Mouse (Mus musculus): ENCODE measurements around the gene 2310061I04Rik. TPM values are rescaled to one million over a fixed set of nuclear protein-coding genes. Genes with fewer than 3 reads are reported as not detected.

2310061I04Rik gene
- polyA plus RNA-seq, 1 experiment: 52.0 TPM

GRCm38 (mm10) chr17:35909186-35909918, 12.1 kb upstream of the 2310061I04Rik start:
- Histone ChIP-seq H3K4me3 (replicated peaks; ENCODE audit: control insufficient read depth, low read depth, low read length) (peak overlapping the region; percentile 86), H3K4me1 (ENCODE audit: control insufficient read depth, insufficient read depth, low read length) (0 out of 2 replicates have a peak, but pooled peaks cover 2% of the 10 kb centered on the region), H3K27ac (ENCODE audit: control insufficient read depth, insufficient read depth, low read depth, low read length, poor library complexity) (peak overlapping the region; percentile 53)
- no peak for TF ChIP-seq POLR2A (IDR thresholded peaks at IDR 0.05; ENCODE audit: borderline replicate concordance, control insufficient read depth, low read depth, low read length)
- TF ChIP-seq CTCF (IDR thresholded peaks at IDR 0.05; ENCODE audit: control insufficient read depth, insufficient read depth, low read length): no peak
- 27% methylated on average over 20 of the region's 20 CpGs for WGBS

- Histone ChIP-seq H3K27ac (ENCODE audit: control insufficient read depth, insufficient read depth, low read depth, low read length, poor library complexity) (no peak overlapping the region), H3K4me1 (ENCODE audit: control insufficient read depth, insufficient read depth, low read length) (peaks cover 3% of the 10 kb centered on the region; the same call in 1 of the 2 replicates), H3K4me3 (replicated peaks; ENCODE audit: control insufficient read depth, low read depth, low read length) (no peak overlapping the region)
- TF ChIP-seq POLR2A (IDR thresholded peaks at IDR 0.05; ENCODE audit: borderline replicate concordance, control insufficient read depth, low read depth, low read length) (no peak), CTCF (IDR thresholded peaks at IDR 0.05; ENCODE audit: control insufficient read depth, insufficient read depth, low read length) (no peak)
- WGBS: 29% methylated on average over 2 of the region's 2 CpGs
Observed at GRCm38 (mm10) chr17:35907609-35908008, 10.4 kb upstream of the 2310061I04Rik start.

GRCm38 (mm10) chr17:35905587-35905986, 8.4 kb upstream of the 2310061I04Rik start:
- Histone ChIP-seq H3K4me1 (ENCODE audit: control insufficient read depth, insufficient read depth, low read length) (peaks cover 3% of the 10 kb centered on the region; the same call in 1 of the 2 replicates), H3K27ac (ENCODE audit: control insufficient read depth, insufficient read depth, low read depth, low read length, poor library complexity) (no peak overlapping the region), H3K4me3 (replicated peaks; ENCODE audit: control insufficient read depth, low read depth, low read length) (no peak overlapping the region)
- TF ChIP-seq CTCF (IDR thresholded peaks at IDR 0.05; ENCODE audit: control insufficient read depth, insufficient read depth, low read length) (no peak), POLR2A (IDR thresholded peaks at IDR 0.05; ENCODE audit: borderline replicate concordance, control insufficient read depth, low read depth, low read length) (no peak)
- WGBS: 84% methylated on average over 1 of the region's 1 CpGs

- TF ChIP-seq POLR2A (IDR thresholded peaks at IDR 0.05; ENCODE audit: borderline replicate concordance, control insufficient read depth, low read depth, low read length) (no peak), CTCF (IDR thresholded peaks at IDR 0.05; ENCODE audit: control insufficient read depth, insufficient read depth, low read length) (no peak)
- Histone ChIP-seq H3K4me1 (ENCODE audit: control insufficient read depth, insufficient read depth, low read length) (peaks cover 1% of the 10 kb centered on the region; the same call in 1 of the 2 replicates), H3K4me3 (replicated peaks; ENCODE audit: control insufficient read depth, low read depth, low read length) (no peak overlapping the region), H3K27ac (ENCODE audit: control insufficient read depth, insufficient read depth, low read depth, low read length, poor library complexity) (no peak overlapping the region)
- 14% methylated on average over 4 of the region's 4 CpGs for WGBS
Observed at GRCm38 (mm10) chr17:35903992-35904355, 6.7 kb upstream of the 2310061I04Rik start.

- WGBS: 49% methylated on average over 9 of the region's 9 CpGs
- no peak for TF ChIP-seq POLR2A (IDR thresholded peaks at IDR 0.05; ENCODE audit: borderline replicate concordance, control insufficient read depth, low read depth, low read length)
- TF ChIP-seq CTCF (IDR thresholded peaks at IDR 0.05; ENCODE audit: control insufficient read depth, insufficient read depth, low read length): no peak
- Histone ChIP-seq H3K4me1 (ENCODE audit: control insufficient read depth, insufficient read depth, low read length) (peaks cover 1% of the 10 kb centered on the region; the same call in 1 of the 2 replicates), H3K27ac (ENCODE audit: control insufficient read depth, insufficient read depth, low read depth, low read length, poor library complexity) (no peak overlapping the region), H3K4me3 (replicated peaks; ENCODE audit: control insufficient read depth, low read depth, low read length) (no peak overlapping the region)
Observed at GRCm38 (mm10) chr17:35903343-35903991, 6.2 kb upstream of the 2310061I04Rik start.

- TF ChIP-seq CTCF (IDR thresholded peaks at IDR 0.05; ENCODE audit: control insufficient read depth, insufficient read depth, low read length) (no peak), POLR2A (IDR thresholded peaks at IDR 0.05; ENCODE audit: borderline replicate concordance, control insufficient read depth, low read depth, low read length) (no peak)
- H3K4me3 ChIP-seq (replicated peaks; ENCODE audit: control insufficient read depth, low read depth, low read length): no peak overlapping the region
- 18% methylated on average over 3 of the region's 3 CpGs for WGBS
- no peak overlapping the region for H3K27ac ChIP-seq (ENCODE audit: control insufficient read depth, insufficient read depth, low read depth, low read length, poor library complexity)
- peaks cover 3% of the 10 kb centered on the region; the same call in 1 of the 2 replicates for H3K4me1 ChIP-seq (ENCODE audit: control insufficient read depth, insufficient read depth, low read length)
Observed at GRCm38 (mm10) chr17:35900636-35901035, 3.4 kb upstream of the 2310061I04Rik start.

DNA sequence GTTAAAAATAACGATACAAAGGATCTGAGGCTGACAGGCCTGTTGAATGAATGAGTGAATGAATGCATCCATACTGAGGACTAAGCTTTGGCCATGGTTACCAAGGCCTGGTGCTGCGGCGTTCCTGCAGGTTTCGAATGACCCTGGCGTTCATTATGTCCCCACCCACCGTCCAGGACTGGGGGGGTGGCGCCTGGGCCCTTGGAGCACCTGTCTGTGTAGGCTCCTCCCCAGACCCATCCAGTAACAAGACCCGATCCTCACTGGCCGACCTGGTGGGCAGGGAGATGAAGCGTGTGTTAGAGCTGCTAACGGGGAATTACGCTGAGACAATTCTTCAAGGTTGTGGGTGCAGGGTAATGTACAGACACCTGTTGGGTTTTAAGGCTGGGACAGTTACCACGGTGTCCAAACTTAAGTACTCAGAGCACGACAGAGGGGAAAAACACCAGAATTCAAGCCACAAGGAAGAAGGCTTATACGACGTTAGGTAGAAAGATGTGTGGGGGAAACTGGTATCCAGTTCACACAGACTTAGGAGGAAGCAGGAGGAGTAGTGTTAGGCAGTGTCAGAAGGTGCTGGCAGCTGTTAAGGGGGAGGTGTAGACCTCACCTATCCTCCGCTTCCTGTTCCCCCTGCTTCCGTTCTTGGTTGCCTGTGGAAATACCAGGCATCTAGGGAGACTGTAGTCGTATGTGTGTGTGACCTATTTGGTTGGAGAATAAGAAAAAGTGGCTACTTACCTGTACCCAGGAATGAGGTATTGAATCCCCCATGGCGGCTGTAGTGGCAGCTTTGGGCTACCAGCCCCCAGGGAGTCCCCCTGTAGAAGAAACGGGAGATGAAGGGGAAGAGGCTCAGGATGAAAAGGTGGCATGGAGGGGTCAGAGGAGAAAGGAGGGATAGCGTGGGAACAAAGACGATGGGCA, 678 bp upstream of the 2310061I04Rik start:
- Histone ChIP-seq H3K27ac (ENCODE audit: control insufficient read depth, insufficient read depth, low read depth, low read length, poor library complexity) (no peak overlapping the region; the same call in 1 of the 2 replicates), H3K4me1 (ENCODE audit: control insufficient read depth, insufficient read depth, low read length) (peaks cover 2% of the 10 kb centered on the region; the same call in 1 of the 2 replicates), H3K4me3 (replicated peaks; ENCODE audit: control insufficient read depth, low read depth, low read length) (peak overlapping the region; percentile 19)
- WGBS: 33% methylated on average over 23 of the region's 23 CpGs
- no peak for TF ChIP-seq CTCF (IDR thresholded peaks at IDR 0.05; ENCODE audit: control insufficient read depth, insufficient read depth, low read length)
- no peak for TF ChIP-seq POLR2A (IDR thresholded peaks at IDR 0.05; ENCODE audit: borderline replicate concordance, control insufficient read depth, low read depth, low read length)

All from bone marrow, adult 2 months (tissue).